Mouse (Mus musculus) gastrocnemius, adult 2 months (tissue): ENCODE data around the gene Elmo1. TPM values are rescaled to one million over a fixed set of nuclear protein-coding genes. Genes with fewer than 3 reads are reported as not detected.

Experiments used
- DNase-seq: peaks from one replicate; pipeline ENCODE4 v3.0.0; 2022
- H3K27ac ChIP-seq: fragments of 200-600 bp; 2 replicates; pipeline ENCODE4 v1.8.1; 2022; ENCODE audit warnings: mild to moderate bottlenecking
- H3K4me3 ChIP-seq: fragments of 200-600 bp; 2 replicates; pipeline ENCODE4 v1.8.1; 2022; ENCODE audit warnings: mild to moderate bottlenecking, moderate library complexity
- CTCF ChIP-seq: fragments of 200-600 bp; IDR thresholded peaks from 2 replicates; pipeline ENCODE4 v1.8.1; 2022; ENCODE audit warnings: antibody characterized with exemption, mild to moderate bottlenecking, moderate library complexity
- intact Hi-C: fragments of 180-260 bp; cut with DNase I; formaldehyde crosslinking; loops from one replicate; pipeline ENCODE4 v1.15.1; 2025
- total RNA-seq, 2 experiments: library from RNA; stranded (reverse); gene quantifications; 2 replicates each; pipeline ENCODE4 v1.2.3; 2021

Gene Elmo1
- total RNA-seq, 2 experiments from 2014 or later, result 4.1 to 4.3 TPM

DNA sequence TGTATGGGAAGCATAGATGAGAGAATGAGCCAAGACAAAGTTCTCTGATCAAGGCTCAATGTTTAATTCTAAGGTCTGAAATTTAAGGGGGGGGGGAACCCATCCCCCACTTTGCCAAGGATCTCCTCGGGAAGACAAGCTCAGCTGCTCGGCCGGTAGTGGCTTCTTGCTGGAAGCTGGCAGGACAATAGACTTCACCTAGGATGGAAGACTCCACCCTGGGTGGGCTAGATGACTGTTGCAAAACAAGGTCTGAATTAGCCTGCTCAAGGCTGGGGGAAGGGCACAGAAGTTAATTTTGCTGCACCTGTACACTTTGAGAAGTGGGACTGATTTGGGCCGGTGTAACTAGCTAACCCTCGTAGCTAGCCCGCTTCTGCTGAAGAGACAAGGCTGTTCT is 25.6 kb downstream of the Elmo1 start:
- DNase-seq, result no peak
- H3K27ac ChIP-seq, result peak overlapping the region; percentile 76
- intact Hi-C loops, result no loop called here
- TF ChIP-seq CTCF, result no peak
- H3K4me3 ChIP-seq, result no peak overlapping the region

DNA sequence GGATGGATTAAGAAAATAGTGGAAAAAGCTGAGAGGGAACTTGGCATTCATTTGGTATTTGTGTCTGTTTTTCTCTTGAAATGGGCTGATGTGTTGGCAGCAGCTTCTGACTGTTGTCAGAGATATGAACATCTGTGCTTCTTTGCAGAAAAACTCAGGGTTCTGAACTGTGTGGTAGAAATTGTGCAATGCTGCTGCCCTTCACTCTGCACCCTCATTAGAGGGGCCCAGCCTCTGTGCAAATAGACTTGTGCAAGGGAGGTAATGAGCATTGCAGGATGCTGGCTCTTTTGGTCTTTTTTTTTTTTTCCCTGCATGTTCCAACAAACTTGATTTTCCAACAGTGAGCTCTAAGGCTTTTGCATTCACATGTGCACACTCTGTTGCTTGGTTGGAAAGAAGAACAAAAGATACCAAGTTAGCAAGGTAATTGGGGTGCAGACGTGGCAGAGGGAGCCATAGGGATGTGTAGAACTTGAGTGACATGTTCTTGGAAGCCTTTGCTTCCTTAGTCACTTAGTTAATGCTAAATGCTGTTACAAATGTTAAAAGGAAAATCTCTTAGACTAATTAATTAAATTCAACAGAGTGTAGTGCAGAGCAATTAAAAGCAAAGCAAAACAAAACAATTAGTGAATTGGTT is 26.6 kb downstream of the Elmo1 start:
- intact Hi-C loops, result no loop called here

DNA sequence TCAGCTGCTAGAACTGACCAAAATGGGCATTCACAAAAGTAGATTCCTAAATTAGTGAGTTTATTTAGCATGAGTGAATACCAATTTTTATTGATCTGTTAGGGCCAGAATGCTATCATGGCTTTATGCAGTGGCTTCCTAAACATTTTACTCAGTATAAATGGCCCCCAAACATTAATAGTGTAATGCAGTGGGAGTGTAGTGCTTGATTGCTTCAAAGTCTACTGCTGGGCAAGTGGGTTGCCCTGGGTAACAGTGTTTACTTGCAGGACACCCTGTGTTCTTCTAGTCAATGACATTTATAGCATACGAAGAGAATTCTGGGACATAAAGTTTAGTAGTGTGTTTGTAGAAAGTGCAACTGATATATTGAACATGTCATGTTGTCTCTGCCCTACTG is 27.3 kb downstream of the Elmo1 start:
- no peak for TF ChIP-seq CTCF
- intact Hi-C loops, result no loop called here
- Histone ChIP-seq H3K27ac (peak overlapping the region; percentile 32), H3K4me3 (no peak overlapping the region)
- DNase-seq, result no peak

More for the DNA sequence above, 26.6 kb downstream of the Elmo1 start:
- peak overlapping the region; percentile 76 for H3K27ac ChIP-seq
- DNase-seq, result peak; percentile 53
- no peak for TF ChIP-seq CTCF
- H3K4me3 ChIP-seq, result no peak overlapping the region

DNA sequence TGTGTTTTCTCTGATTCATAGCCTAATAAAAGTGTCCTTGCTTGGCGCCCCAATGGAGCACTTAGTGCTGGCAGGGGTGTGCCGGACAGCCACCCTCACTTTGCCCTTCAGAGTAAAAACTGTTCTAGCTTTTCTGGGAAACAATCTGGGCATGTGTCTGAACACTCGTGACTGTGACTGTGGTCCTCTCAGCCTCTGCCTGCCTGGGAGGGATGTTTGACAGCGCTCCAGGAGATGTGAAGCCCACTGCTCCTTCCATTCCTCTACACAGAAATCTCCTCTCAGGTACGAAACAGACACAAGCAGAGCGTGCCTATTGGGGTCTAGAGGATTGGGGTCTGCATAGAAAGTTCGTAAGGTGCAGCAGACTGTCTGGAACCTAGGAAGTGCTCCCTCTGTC is 28.5 kb downstream of the Elmo1 start:
- Histone ChIP-seq H3K27ac (peak overlapping the region; percentile 35), H3K4me3 (no peak overlapping the region)
- DNase-seq, result no peak
- no peak for TF ChIP-seq CTCF
- intact Hi-C loops, result no loop called here

DNA sequence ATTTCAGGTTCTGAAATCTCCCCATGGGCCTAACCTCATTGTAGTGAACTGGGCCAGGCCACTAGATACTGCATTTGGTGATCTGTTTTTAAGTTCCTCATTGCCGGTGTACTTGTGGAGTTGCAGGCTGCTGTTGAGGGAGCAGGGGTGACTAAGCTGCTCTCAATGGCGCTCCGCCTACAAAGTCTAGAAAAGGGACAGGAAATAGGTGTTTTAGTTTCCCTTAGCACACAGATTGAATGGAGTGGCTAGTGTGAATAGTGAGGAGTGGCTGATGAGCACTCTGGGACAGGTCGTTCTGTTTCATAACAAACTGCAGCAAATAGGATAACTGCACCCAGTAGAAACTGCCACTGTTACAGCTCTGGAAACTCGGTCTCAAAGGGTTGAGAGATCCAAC is 30.3 kb downstream of the Elmo1 start:
- peak overlapping the region; percentile 80 for H3K27ac ChIP-seq
- TF ChIP-seq CTCF, result no peak
- DNase-seq, result no peak
- intact Hi-C loops, result no loop called here
- no peak overlapping the region for H3K4me3 ChIP-seq

DNA sequence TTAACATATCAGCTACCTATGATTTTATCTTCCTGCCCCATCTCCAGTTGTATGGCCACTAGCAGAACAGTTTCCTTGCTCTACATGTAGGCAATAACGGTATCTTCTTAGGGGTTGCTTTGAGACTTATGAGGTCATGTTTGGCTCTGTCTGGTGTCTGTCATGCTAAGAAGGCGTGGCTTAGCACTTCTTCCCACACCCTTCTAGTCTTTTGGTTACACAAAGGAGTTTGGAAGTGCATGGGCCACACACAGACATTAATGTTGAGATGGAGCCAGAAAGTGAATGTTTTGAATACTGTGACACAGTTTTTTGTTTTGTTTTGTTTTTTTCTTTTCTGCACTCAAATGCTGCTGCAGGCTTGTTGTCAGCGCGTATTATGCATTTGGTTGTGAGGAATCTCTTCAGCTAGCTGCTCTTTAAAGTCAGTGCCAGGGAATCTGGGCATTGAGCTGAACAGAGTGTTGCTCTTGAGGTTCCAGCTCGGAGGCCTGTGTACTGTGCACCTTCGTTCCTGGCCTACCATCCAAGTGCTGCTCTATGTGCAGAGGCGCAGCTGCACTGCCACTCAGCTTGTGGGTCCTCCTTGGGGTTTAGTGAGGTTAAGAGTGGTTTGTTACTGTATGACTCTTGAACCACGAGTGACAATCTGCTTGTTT is 31.1 kb downstream of the Elmo1 start:
- no peak for TF ChIP-seq CTCF
- Histone ChIP-seq H3K27ac (peak overlapping the region; percentile 80), H3K4me3 (no peak overlapping the region)
- DNase-seq, result no peak
- intact Hi-C loops, result no loop called here

DNA sequence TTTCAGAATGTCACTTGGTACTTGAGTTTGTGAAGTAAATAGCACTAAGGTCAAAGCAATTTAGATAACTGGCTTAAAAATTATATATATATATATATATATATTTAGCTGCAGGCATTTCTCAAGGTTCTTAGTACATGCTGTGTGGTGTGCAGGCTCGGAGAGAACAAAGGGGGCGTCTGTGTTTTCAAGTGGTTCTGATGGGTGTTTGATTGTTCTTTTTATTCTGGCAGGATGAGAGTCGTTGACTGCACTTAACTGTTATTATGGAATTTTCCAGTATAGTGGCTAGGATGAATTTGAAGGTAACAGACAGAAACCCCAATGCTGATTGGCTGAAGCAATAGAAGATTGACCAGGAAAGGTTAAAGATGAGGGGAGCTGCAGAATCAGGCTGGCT is 33.6 kb downstream of the Elmo1 start:
- intact Hi-C loops, result no loop called here
- H3K27ac ChIP-seq, result no peak overlapping the region
- no peak for DNase-seq
- no peak overlapping the region for H3K4me3 ChIP-seq
- no peak for TF ChIP-seq CTCF

DNA sequence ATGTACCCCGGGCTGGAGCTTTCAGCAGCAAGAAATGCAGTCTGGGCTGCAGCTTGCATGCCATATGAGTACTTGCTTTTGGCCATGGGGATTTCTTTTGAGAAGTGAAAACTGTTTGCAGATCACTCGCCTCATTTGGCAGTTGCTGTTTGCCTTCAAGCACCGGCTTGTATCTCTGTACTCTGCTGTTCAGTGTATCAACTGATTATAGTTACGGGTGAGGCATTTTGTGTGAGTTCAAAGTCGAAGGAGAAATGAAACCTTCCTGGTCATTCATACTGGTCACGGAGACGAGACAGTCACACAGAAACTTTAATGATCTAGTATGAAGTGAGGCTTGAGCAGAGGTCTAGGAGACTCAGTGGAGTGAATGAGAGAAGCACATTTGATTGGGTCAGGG is 34.6 kb downstream of the Elmo1 start:
- no peak for DNase-seq
- no peak for TF ChIP-seq CTCF
- Histone ChIP-seq H3K27ac (no peak overlapping the region), H3K4me3 (no peak overlapping the region)
- intact Hi-C loops, result no loop called here

DNA sequence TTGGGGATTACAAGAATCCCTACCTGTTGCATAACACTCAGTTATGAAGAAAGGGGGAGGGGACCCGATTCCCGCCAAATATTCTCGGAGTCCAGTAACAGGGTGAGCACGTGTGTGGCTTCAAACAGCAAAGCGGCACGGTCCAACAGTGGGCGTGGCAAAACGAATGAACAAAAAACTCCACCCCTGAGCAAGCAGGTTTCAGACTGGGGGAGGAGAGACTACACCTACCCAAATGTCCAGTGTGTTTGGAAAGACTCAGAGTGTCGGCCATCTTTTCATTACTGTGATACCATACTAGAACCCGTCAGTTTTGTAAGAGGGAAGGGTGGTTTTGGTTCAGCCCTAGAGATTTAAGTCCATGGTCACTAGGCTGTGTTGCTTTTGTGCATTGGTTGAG is 35.4 kb downstream of the Elmo1 start:
- Histone ChIP-seq H3K27ac (no peak overlapping the region), H3K4me3 (no peak overlapping the region)
- TF ChIP-seq CTCF, result no peak
- no peak for DNase-seq
- intact Hi-C loops, result no loop called here

DNA sequence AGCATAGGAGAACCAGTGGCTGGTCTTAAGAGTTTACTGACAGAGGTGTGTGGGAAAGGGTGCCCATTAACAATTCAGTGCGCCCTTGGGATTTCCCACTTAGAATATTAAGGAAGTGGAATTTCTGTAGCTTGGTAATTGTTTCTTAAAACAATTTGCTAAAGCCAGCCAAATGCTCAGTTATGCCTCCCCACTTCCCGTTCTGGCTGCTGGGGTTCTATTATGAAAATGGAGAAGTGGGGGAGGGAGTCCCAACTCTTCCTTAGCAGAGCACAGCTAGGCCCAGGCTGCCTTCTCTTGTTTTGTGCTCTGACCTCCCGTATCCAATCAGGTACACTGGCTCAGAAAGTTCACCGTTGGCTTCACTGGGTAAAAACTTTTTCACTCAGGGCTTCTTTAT is 37.2 kb downstream of the Elmo1 start:
- no peak for TF ChIP-seq CTCF

DNA sequence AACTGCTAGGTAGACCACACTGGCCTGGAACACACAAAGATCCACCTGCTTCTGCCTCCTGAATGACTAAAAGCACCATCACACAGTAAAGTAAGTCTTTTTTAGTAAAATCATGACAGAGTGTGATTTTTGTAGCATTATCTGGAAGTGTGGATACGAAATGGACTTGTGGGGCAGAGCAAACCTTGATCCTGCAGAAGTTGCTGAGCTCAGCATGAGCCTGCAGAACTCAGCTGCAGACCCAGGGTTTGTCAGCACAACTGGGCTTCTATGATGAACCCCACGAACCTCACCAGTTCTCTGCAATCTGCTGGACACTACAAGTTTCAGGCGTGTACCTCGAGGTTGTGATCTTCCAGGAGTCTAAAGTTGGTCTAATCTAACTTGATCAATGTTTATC is 37.7 kb downstream of the Elmo1 start:
- no peak for DNase-seq
- TF ChIP-seq CTCF, result no peak
- Histone ChIP-seq H3K4me3 (no peak overlapping the region), H3K27ac (peak overlapping the region; percentile 61)
- intact Hi-C loops, result no loop called here

More for the DNA sequence above, 37.2 kb downstream of the Elmo1 start:
- peak overlapping the region; percentile 61 for H3K27ac ChIP-seq
- DNase-seq, result no peak
- intact Hi-C loops, result no loop called here
- H3K4me3 ChIP-seq, result no peak overlapping the region

DNA sequence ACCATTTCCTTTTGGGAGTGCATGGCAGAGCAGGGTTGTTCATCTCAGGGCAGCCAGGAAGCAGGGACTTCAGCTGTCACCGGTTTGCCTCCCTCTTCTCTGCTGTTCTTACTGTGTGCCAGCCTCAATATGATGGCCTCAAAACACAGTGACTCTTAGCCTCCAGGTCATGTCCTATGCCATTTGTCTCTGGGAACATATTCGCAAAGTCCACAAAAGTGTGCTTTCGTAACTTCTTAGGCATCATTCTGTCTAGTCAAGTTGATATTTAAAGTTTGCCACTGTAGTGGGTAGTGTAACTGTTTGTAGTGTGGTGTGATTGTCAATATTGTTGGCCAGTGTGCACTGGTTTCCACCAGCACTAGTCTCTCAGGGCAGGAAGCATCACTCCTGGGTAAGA is 40.3 kb downstream of the Elmo1 start:
- no peak for TF ChIP-seq CTCF
- no peak overlapping the region for H3K4me3 ChIP-seq
- DNase-seq, result no peak
- H3K27ac ChIP-seq, result no peak overlapping the region
- intact Hi-C loops, result loop anchor here (5.0 kb wide), 1 partner anchor 33 kb away; no protein-coding TSS in a partner anchor

DNA sequence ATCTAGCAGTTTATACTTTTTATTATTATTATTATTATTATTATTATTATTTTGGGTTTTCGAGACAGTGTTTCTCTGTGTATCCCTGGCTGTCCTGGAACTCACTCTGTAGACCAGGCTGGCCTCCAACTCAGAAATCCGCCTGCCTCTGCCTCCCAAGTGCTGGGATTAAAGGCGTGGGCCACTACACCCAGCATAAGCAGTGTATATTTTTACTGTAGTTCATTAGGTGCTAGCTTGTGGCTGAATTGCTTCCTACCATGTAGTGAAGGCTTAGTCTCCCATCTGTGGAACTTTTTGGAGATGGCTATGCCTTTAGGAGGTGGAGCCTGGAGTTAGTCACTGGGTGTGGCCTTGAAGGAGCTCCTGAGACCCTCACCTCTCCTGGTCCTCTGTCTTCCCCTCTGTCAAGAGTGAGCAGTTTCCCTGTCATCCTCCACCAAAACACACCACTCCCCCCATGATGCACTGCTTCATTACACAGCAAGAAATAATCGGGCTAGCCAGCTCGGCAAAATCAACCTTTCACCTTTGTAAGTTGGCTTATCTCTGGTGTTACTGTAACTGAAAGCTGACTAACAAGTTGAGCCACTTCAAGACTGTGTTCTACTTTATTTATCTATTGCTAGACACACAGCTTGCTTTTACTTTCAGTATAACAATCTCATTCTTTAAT is 41.1 kb downstream of the Elmo1 start:
- no peak overlapping the region for H3K4me3 ChIP-seq
- no peak for DNase-seq
- intact Hi-C loops, result loop anchor here (5.0 kb wide), 1 partner anchor 34 kb away; no protein-coding TSS in a partner anchor
- no peak for TF ChIP-seq CTCF
- no peak overlapping the region for H3K27ac ChIP-seq
